Mouse (Mus musculus) T-helper 17 cell (primary cell): ENCODE measurements around the gene Dock9.

ENCODE experiments used
- in situ Hi-C, 2 experiments: fragments of 300-600 bp; cut with MboI, MseI; formaldehyde crosslinking; loops; 1 replicate in 1 of 2; 2 replicates in 1 of 2; pipeline ENCODE4 v1.15.1; 2025; ENCODE audit warnings: high pct_unique_total_duplicates in 2 of 2

Gene Dock9

DNA sequence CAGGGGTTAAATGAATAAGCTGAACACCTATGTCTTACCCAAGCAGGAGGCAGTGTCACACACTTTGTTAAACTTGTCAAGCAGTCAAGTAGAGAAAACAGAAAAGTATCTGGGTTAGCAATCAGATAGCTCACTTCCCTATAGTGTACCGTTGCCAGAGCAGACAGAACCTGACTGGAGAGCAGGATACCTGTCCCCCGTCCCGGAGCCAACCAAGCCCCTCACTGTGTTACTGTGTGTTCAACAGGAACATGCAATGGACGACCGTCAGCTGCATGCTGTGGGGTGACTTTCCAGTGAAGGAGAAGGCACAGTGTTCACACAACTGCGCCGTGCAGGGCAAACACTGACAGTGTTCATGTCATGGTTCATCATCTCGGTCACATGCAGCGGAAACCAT lies 205.3 kb downstream of the Dock9 start:
- in situ Hi-C loops = no loop called here

DNA sequence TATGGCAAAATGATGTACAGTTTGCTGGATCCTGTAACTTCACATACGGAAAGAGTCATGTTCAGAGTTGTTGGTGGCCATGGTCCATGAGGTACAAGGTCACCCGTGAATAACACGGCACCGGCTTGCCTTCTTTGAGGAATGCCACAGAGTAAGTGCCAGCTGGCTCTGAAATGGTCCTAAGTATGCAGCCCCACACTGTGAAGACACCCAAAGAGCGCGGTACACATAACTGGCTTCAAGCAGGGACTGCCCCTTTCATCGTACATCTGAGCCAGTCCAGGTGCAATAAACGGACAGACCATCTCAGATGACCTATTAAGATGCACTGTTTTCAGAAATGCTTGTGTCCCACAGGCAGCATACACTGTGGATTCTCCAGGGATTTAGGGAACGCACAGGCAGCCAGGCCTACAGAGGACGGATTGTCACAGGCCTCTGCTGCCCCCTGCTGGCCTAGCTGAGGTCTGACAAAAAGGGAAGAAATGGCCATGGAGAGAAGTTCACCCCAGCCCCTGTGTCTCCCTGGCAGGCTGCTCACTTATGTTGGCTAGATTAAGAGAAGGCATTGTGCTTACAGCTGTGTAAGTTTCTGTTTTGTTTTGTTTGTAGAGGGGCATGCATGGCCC lies 208.4 kb downstream of the Dock9 start:
- in situ Hi-C loops = no loop called here

DNA sequence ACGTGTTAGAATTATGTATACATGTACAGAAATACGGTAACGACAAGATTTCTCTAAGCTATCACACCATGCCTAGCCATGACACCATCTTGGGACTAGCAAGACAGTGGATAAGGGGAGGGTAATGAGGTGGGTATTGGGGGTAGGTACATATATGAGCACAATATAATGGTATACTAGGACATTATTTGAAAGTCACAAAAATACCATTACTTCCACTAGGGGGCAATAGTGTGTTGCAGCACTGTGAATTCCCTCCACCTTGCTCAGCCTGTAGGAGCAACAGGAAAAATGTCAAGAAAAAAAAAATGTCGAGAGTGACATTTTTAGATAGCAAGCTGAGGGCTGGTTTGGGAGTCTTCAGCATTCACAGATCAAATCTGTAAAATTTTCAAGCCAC lies 209.2 kb downstream of the Dock9 start:
- in situ Hi-C loops = no loop called here

DNA sequence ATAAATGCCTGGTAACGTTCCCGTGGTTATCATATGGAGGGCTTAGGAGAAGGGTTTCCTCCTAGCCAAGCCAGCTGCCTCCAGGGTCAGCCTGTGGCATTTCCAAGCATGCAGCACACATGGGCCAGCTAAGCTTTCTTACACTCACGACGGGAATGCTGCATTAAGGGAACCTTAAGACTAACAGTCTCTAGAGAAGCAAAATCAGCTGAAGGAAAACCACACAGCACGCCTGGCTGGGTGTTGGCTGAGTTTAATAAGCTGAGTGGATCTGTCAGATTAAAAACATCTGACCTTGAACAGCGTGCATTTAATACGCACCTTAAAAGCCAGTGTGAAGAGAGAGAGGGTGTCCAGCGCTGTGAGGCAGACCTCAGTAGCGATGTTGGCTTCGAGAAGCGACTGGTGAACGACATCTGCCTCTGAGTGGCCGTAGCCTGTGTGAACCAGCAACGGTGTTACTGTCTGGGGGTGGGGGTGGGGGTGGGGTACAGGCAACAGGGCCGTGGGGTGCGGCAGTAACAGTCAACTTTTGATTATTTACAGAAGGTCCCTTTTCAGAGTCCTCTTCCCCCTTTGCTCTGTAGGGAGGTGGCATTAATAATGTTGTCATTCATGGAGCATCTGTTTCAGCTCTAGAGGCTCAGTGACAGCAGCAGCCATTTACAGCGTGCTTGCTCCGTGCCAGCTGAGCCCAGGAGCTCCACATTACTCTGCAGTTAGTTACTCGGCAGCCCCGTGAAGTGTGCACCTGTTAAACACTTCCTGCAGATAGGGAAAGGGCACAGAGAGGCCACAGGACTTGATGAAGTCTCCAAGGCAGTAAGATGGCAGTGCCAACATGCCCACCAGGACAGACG lies 211.5 kb downstream of the Dock9 start:
- in situ Hi-C loops = no loop called here

DNA sequence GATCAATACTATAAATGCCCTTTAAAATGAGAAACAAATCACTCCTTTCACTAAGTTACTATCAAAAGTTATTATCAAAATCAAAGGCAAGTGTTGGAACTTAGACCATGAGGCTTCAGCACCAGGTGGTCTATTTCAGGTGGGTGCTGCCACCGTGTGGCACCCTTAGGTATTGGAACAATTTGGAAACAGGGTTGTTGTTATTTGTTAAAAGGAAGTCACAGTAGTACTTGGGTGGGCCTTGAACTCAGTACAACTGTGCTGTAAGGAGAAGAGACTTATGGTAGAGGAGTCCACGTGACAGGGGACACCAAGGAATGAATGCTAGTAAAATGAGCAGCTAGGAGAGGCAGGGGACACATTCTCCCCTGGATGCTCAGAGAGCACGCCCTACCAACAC lies 218.6 kb downstream of the Dock9 start:
- in situ Hi-C loops = loop anchor here in 1 of 2 experiments (5.0 kb wide), 1 partner anchor 127 kb away; no protein-coding TSS in a partner anchor

DNA sequence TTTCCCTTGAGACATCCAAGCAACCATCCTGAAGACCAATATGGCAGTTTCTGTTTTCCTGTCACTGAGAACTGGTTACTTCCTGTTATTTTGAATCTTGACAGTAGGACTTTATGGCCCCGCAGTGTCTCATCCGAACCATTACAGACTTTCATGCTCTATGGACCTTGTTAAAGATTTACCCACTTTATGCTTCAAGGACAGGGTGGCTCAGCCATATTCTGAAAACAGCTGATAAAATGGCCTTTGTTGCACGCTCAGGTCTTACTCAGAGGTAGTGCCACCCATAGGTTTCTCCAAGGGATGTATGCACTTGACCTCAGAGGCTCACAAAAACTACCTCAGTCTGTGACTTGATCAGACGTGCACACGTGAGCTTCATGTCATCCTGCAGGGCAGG lies 224.2 kb downstream of the Dock9 start:
- in situ Hi-C loops = no loop called here

DNA sequence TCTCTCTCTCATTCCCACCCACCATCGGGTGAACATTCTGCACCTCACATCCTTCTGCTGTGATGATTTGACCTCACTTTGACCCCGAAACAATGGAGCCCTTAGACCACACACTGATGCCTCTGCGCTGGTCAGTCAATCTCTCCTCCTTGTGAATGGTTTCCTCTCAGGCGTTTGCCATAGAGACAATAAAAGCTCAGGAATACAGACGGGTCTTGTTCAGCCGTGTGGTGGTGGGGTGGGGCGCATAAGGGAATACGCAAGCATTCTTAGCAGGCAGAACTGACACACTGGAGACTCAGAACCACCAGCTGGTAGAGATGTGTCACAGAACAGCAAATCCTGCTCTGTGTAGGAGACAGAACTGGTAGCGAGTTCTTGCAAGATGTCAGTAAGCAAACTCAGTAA lies 230.8 kb downstream of the Dock9 start:
- in situ Hi-C loops = no loop called here

DNA sequence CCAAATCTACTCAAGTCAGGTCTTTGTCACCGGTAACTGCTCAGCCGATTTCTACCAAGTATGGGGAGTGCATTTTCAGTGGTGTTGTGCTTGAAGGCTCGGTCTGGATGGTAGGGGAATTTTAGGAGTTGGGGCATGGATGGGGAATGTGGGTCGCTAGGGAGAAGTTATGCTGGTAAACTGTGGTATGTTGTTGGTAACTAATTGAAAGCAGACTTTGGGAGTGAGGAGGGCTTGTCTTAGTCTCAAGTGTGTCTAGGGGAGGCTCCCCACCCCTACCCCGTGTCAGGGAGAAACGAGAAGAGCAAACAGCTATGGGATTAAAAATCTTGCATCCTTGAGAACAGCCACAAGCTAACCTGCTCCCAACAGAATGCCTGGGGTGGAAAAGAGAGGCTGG lies 231.7 kb downstream of the Dock9 start:
- in situ Hi-C loops = no loop called here

DNA sequence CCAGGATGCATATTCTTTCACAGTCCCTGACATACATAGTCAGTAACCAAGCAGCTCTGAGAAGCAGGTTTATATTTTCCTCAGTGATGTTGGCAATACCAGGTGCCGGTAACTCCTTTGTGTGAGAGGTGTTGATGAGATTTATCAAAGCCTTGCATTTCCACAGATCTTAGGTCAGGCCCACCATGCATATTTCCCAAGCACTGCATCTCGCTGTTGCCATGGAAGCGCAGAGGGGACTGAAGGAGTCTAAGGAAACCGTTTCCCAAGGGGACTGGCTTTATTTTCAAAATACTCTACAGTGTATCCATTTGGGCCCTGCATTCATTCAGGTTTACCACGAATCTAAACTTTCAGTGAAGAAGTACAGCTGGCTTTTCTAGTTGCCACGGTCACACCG lies 233.0 kb downstream of the Dock9 start:
- in situ Hi-C loops = no loop called here

DNA sequence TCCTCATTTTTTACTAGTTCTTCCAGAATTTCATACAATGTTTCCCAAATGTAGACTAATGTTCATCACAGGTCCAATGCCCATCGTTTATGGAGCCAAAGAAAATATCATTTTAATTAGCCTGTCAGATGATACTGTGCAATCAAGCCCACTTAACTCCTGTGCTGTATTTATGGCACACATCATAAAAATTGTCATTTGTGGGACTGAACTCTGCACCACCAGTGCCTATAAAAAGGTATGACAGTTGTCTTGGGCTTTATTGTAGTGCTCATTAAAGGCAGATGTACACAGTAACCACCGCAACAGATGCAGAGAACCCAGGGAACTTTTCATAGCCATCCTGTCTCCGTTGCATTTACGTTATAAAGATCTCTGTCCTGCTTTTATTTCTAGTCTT lies 233.7 kb downstream of the Dock9 start:
- in situ Hi-C loops = no loop called here

DNA sequence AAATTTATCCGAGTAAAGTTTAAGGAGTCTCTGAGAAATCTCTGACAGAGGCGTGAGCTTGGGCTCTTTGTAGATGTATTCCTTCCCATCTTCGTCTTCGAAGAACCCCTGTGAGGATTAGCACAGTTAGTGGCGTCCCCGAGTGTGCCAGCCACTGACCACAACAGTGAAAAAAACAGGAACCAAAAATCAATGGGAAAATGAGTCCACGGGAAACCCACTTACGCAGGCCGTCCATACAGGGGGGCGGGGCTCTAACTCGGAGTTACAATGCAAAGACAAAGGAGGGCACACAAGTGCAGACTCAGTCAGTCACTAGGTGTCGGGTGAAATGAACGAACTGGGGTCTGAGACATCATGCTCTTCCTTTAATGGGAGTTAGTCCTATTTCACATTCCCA lies 238.6 kb downstream of the Dock9 start:
- in situ Hi-C loops = no loop called here

DNA sequence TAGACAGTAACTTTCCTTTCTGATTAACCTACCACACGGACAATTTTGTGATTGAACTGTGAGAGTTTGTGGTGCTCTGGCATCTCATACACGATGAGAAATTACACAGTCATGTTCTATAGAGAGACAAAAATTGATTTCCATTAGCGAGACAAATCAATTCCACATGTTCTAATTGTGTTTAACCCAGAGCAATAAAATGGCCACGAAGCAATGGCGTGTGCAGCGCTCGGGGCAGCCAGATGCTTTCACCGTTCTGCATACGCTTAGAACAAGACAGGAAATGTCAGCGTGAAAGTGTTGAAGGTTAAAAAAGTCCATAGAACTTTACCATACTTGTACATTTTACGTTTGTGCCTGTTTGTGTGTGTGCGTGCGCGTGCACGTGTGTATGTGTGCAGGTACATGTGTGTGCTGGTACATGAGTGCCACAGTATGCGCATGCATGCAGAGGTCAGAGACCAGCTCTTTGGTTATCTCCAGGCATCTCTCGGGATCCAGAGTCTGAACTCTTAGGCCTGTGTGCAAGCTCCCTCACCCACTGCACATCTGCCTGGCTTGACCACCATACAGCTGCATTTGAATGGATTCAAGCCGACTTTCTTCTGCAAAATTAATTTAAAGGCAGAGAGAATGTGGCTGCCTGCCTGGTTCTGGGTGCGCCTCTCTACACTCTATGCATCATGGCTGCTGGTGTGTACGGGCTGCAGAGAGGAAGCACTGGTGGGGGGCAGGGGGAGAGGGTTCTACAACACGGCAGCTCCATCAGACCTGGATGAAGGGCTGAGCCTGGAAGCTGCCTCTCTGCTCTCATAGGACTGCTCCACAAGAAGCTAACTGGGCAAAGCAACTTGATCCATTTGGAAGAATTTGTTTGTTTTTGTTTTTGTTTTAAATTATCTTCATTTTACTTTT lies 241.0 kb downstream of the Dock9 start:
- in situ Hi-C loops = no loop called here

DNA sequence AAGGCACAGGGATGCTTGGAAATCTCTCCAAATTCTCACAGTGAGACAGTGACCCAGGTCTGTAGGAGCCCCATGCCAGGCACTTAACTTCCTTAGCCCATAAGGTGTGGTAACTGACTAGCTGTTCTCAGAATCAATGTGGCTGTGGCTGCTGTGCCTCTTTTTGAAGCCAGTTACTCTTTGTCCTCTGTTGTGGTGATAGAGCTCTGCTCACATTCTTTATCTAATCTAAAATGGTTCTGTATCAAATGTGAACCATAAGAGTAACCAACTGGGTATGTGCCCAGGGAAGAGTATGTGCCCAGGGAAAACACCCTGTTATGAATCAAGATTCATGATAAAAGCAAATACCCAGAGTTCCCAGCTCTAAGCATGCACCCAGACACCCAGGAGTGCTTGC lies 243.9 kb downstream of the Dock9 start:
- in situ Hi-C loops = no loop called here

DNA sequence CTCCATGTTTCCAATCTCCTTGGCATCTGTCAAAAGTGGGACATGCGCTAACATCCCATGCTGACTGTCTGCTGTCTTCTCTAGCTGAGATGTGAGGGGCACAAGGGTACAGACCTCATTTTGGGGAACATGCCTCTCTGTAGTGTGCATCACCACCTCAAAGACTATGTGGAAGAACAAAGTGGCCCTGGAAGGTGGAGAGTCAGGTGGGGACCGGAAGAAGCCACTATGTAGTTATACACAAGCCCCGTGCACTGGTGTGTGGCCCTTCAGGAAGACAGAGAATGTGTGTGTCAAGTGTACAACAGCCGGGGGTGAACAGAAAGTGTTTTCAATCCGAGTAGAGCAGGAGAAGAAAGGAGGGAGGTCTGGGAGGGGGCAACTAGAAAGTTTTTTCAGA lies 245.1 kb downstream of the Dock9 start:
- in situ Hi-C loops = no loop called here

DNA sequence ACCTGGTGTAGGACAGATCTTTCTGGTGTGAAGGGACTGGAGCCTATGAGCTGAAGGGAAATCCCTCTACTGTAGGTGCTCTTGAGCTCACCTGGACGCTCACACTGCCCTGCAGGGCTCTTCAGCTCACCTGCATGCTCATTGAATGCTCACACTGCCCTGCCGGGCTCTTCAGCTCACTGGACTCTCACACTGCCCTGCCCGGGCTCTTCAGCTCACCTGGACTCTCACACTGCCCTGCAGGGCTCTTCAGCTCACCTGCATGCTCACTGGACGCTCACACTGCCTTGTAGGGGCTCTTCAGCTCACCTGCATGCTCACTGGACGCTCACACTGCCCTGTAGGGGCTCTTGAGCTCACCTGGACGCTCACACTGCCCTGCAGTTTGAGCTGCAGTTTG lies 247.8 kb downstream of the Dock9 start:
- in situ Hi-C loops = no loop called here

DNA sequence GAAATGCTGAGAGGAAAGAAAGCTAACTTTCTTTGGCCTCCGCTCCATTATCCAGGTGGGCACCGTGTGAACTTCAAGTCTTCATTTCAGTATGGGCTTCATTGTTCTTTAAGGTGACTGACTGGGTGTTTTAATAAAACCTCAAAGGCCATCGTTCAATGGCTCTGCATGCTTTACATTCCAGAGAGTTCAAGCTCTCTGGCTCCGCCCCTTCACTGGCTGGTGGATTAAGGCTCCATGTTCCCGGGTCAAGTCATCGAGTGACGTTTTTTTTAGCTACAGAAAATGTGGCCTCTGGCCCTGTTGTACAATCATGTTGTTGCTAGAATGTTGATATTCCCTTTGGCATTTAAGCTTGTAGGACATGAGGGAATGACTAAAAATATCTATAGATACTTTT lies 249.9 kb downstream of the Dock9 start:
- in situ Hi-C loops = no loop called here

DNA sequence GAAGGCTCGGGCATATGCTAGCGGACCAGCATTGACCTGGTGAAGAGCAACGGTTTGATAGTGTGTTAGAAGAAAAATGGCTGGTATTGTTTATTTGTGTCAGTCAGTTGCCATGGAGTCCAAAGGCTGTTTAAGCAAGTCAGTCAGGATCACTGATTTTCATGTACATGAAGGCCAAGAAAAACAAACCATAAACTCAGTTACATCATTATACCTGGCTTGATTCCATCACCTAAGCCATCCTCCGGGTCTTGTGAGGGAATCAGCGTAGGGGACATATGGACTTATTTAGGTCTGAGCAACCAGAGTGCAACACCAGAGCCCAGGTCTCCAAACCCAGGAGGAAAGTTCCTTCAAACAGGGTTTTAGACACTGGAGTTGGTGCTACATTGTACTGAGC lies 251.0 kb downstream of the Dock9 start:
- in situ Hi-C loops = no loop called here

DNA sequence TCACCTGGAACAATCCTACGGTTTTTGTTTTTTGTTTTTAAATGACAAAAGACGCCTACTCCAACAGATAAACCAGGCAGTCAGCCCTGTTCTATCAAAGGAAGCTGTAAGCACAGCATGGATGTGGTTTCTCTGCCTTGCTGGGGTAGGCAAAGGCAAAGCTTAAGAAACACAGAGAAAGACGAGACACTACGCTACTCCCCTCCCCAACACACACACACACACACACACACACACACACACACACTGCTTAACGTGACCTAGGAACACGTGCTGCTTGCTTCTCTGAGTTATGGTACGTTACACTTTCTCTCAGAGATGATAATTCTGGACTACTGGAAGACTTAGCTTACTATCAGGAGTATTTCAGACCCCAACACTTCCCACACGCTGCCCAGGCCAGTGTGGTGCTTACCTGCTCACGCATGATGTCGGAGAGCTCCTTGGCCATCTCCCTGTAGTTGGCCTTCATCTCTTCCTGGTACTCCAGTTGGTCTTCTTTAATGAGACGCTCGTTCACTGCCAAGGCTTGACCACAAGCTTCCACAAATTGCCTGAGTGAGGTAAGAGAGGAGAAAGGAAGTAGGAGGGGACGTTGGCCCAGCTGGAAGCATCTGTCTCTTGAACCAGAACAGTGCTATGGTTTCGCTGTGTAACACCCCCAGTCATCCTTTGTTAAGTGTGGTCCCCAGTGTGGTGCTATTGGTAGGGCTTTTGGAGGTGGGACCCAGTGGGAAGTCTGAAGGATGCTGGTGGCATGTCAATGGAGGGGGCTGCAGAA lies 251.9 kb downstream of the Dock9 start:
- in situ Hi-C loops = no loop called here

DNA sequence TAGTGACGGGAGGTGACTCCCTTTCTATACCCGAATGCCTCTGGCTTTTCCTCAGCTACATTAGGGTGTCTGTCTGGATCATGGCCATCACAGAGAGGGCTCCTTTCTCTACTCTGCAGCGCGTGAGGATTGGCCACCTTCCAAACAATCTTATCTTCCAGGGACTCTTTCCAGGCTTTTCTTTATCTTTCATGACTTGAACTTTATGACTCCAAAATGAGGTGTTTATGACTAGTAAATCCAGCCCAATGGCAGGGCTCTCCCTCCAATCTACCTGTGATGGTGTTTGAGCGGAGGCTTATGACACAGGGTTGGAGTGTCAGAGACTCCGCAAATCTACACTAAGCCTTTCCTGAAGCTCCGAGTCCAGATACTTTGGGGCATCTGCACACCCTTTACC lies 256.4 kb downstream of the Dock9 start:
- in situ Hi-C loops = no loop called here

DNA sequence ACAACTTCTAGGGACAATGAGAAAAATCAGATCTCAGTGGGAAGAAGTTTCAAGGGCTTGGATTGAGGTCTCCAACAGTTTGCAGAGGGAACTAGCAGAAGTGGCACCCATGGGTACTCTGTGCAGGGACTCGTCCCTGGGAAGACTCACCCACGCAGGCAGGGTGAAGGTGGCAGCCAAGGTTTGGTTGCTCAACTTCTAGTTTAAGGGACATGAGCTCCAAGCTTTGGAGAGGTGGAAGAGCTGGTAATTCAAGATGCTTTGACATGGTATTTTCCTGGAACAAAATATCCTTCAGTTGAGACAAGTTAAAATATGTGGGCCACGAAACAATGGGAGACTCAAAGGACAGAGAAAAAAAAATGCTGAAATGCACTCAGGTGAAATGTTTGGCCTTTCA lies 263.1 kb downstream of the Dock9 start:
- in situ Hi-C loops = no loop called here

DNA sequence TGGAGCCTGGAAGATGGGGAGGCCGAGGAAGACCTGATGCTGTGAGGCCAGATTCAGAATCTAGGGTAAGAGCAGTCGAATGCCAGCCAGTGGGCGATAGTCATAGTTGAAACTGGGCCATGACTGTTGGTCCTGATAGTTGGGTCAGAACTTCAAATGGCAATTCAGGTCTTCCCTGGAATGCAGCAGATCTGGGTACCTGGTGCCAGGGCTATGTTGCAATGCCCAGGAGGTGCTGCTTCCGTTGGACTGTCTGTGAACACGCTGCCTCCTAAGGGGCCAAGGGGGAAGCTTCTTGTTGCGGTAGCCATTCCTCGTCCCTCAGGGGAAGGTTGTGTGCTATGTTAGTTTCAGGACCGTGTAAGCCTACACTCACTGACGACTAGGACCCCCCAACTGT lies 266.8 kb downstream of the Dock9 start:
- in situ Hi-C loops = no loop called here

DNA sequence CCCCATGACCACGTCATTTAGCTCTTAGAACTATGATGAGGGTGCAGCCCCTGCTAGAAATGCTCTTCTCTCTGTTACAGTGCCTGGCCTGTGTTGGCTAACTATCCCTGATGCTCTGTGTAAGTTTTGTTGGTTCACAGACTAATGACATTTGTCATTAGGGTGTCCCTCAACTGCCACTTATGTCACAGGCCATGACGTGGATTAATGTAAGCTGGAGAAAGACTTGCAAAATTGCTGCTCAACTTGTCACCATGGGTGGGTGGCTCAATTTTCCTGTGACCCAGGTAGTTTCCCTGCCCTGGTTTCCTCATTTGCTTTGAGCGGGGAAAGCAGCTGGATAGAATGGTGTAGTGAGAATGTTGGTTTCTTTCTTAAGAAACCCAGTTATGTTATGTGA lies 269.8 kb downstream of the Dock9 start:
- in situ Hi-C loops = no loop called here
